Mouse (Mus musculus) heart, embryonic 16.5 days (tissue): ENCODE data around the gene Senp3. TPM values are rescaled to one million over a fixed set of nuclear protein-coding genes. Genes with fewer than 3 reads are reported as not detected.
"Not testable (repeated sequence)": the region's sequence is repeated elsewhere in the genome, so short reads cannot be mapped to it uniquely, and the experiment has no call there.

ENCODE experiments used
- ATAC-seq: fragments of 200-750 bp; cut with Nextera tagmentation; replicated peaks from 2 replicates; pipeline ENCODE4 v1.8.0; 2017; ENCODE audit warnings: moderate number of reproducible peaks; ENCODE audit not compliant: insufficient read depth, low FRiP score; ENCODE audit errors: extremely low read depth
- H3K27ac ChIP-seq: fragments of 300-500 bp; sonication (generic); 2 replicates; pipeline ENCODE4 v1.5.1; 2014; ENCODE audit warnings: mild to moderate bottlenecking, low read length, control low read depth, moderate library complexity
- H3K27me3 ChIP-seq: fragments of 300-500 bp; sonication (generic); 2 replicates; pipeline ENCODE4 v1.6.1; 2014; ENCODE audit warnings: low read length, mixed read lengths; ENCODE audit not compliant: control insufficient read depth, insufficient read depth
- H3K36me3 ChIP-seq: fragments of 300-500 bp; sonication (generic); 2 replicates; pipeline ENCODE4 v1.6.1; 2014; ENCODE audit not compliant: control insufficient read depth, insufficient read depth
- H3K4me1 ChIP-seq: fragments of 300-500 bp; sonication (generic); 2 replicates; pipeline ENCODE4 v1.6.1; 2014; ENCODE audit warnings: low read length, mixed read lengths; ENCODE audit not compliant: control insufficient read depth, insufficient read depth
- H3K4me2 ChIP-seq: fragments of 300-500 bp; sonication (generic); 2 replicates; pipeline ENCODE4 v1.6.1; 2014; ENCODE audit warnings: low read depth, mild to moderate bottlenecking, control low read depth, low read length
- H3K4me3 ChIP-seq: fragments of 300-500 bp; sonication (generic); 2 replicates; pipeline ENCODE4 v1.5.1; 2014; ENCODE audit warnings: mild to moderate bottlenecking, control low read depth, low read length
- H3K9ac ChIP-seq: fragments of 300-500 bp; sonication (generic); 2 replicates; pipeline ENCODE4 v1.6.1; 2014; ENCODE audit warnings: low read length, control low read depth
- H3K9me3 ChIP-seq: fragments of 300-500 bp; sonication (generic); replicated peaks from 2 replicates; pipeline ENCODE4 v1.6.1; 2016; ENCODE audit warnings: low read length; ENCODE audit not compliant: control insufficient read depth
- WGBS: fragments of 180-500 bp; shearing (Covaris S2); extraction: QIAGEN DNeasy Blood & Tissue Kit; methylation state at CpG from one replicate; pipeline ENCODE4 v1.1.7; 2014; 5-methylcytosine and 5-hydroxymethylcytosine counted together
- polyA plus RNA-seq: library from polyadenylated mRNA; unstranded; fragments of >200 nt; fragmentation: Nextera tagmentation; extraction: Ambion mirVana; gene quantifications from 2 replicates; pipeline ENCODE4 v1.2.1, GENCODE M21; 2015

Senp3 gene
- polyA plus RNA-seq, 1 experiment from 2014 or later = 55.8 TPM

GRCm38 (mm10) chr11:69707873-69708381, 26.0 kb upstream of the Senp3 start:
- H3K9me3 ChIP-seq = no peaks in the 10 kb centered on the region
- H3K27me3 ChIP-seq = no peaks in the 10 kb centered on the region
- WGBS = 87% methylated on average over 4 of the region's 4 CpGs
- no peak overlapping the region for H3K9ac ChIP-seq
- H3K36me3 ChIP-seq = no peaks in the 10 kb centered on the region
- H3K4me3 ChIP-seq = no peak overlapping the region
- no peak overlapping the region for H3K27ac ChIP-seq
- no peaks in the 10 kb centered on the region for H3K4me1 ChIP-seq
- ATAC-seq = no peak
- H3K4me2 ChIP-seq = no peak overlapping the region

DNA sequence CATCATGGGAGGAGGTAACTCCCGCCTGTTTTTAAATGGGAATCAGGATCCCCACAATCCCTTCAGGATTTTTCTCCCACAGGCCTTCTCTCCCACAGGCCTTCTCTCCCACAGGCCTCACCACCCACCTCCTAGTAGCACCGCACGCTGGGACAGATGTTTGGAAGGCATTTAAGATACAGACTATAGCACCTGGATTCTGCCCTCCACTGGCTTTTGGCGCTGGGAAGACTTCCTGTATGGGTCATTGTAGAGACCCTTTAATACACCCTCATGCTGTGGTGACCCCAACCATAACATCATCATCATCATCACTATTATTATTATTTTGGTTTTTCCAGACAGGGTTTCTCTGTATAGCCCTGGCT, 25.6 kb upstream of the Senp3 start:
- Histone ChIP-seq H3K4me3 (no peak overlapping the region), H3K36me3 (no peaks in the 10 kb centered on the region), H3K27me3 (no peaks in the 10 kb centered on the region), H3K27ac (no peak overlapping the region), H3K9ac (no peak overlapping the region), H3K4me2 (no peak overlapping the region), H3K9me3 (no peaks in the 10 kb centered on the region), H3K4me1 (no peaks in the 10 kb centered on the region)
- ATAC-seq = no peak
- 87% methylated on average over 4 of the region's 4 CpGs for WGBS

DNA sequence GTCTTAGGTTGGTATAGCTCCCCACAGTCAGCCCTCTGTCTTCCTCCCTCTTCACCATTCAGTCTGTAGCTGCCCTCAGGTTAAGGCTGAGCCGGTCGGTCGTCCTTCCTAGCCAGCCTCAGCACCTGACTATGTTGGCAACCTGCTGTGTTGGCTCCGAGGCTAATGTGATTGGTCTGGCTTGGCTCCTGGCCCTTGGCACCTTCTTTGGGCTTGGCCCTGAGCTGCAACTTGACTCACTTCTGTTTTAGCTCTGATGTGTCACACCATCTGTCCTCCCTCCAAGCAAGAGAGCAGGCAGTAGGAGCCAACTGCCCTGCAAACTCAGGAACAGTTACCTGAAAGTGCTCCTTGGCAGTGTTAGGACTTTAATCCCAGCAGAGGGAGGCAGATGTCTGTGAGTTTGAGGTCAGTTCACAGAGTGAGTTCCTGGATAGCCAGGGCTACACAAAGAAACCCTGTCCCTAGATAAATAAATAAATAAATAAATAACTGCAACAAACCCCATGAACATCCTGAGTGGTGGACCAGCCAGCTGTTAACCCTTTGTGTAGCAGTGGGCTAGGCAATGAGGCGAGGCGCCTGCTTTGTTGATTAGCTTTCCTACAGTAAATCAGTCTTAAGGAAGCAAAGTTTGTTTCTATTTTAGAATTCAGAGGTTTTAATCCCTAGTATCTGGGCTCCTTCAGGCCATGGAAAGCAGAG, 25.0 kb upstream of the Senp3 start:
- Histone ChIP-seq H3K4me2 (no peak overlapping the region), H3K4me1 (no peaks in the 10 kb centered on the region), H3K4me3 (no peak overlapping the region), H3K27me3 (no peaks in the 10 kb centered on the region), H3K9me3 (no peaks in the 10 kb centered on the region), H3K27ac (no peak overlapping the region), H3K9ac (no peak overlapping the region), H3K36me3 (no peaks in the 10 kb centered on the region)
- WGBS = 49% methylated on average over 6 of the region's 6 CpGs
- ATAC-seq = no peak

DNA sequence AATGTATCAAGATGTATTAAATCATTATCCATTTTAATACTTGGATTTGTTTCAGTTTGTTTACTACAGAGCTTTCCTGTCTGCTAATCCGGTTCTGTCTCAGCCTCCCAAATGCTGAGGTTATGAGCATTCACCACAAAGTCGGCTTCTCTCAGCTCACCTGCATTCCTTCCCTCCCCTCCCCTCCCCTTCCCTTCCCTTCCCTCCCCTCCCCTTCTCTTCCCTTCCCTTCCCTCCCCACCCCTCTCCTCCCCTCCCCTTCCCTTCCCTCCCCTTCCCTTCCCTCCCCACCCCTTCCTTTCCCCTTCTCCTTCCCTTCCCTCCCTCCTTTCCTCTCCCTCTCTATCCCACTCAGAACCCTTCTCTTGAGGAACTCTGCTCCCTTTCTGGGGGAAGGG, 22.7 kb upstream of the Senp3 start:
- H3K9ac ChIP-seq = no peak overlapping the region
- H3K4me1 ChIP-seq = 0 out of 2 replicates have a peak, but pooled peaks cover 3% of the 10 kb centered on the region
- H3K36me3 ChIP-seq = no peaks in the 10 kb centered on the region
- no peak overlapping the region for H3K27ac ChIP-seq
- no peak for ATAC-seq
- no peak overlapping the region for H3K4me2 ChIP-seq
- H3K9me3 ChIP-seq = no peaks in the 10 kb centered on the region
- no peak overlapping the region for H3K4me3 ChIP-seq
- no peaks in the 10 kb centered on the region for H3K27me3 ChIP-seq
- 40% methylated on average over 2 of the region's 2 CpGs for WGBS

- Histone ChIP-seq H3K4me2 (no peak overlapping the region), H3K9me3 (no peaks in the 10 kb centered on the region), H3K4me3 (no peak overlapping the region), H3K27me3 (no peaks in the 10 kb centered on the region), H3K4me1 (0 out of 2 replicates have a peak, but pooled peaks cover 3% of the 10 kb centered on the region), H3K27ac (no peak overlapping the region), H3K9ac (no peak overlapping the region), H3K36me3 (no peaks in the 10 kb centered on the region)
- WGBS = 59% methylated on average over 8 of the region's 8 CpGs
- no peak for ATAC-seq
These were observed 22.1 kb upstream of the Senp3 start for GRCm38 (mm10) chr11:69703814-69704612.

DNA sequence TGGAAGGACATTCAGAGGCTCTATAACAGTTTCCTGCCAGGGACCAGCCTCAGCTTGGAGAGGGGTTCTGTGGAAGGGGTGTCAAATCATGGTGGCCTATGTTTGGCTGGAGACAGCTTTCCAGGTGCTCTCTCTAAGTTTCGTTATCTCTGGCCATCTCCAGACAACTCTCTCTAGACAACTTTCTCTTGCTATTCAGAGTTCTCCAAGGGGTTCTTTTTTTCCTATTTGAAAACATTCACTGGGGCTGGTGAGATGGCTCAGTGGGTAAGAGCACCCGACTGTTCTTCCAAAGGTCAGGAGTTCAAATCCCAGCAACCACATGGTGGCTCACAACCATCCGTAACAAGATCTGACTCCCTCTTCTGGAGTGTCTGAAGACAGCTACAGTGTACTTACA, 21.5 kb upstream of the Senp3 start:
- not testable (repeated sequence) for H3K27ac ChIP-seq, H3K4me2 ChIP-seq, H3K9me3 ChIP-seq, ATAC-seq, H3K36me3 ChIP-seq, H3K4me1 ChIP-seq, H3K4me3 ChIP-seq, H3K27me3 ChIP-seq, H3K9ac ChIP-seq
- WGBS = 70% methylated on average over 2 of the region's 3 CpGs

- H3K4me1 ChIP-seq, H3K9ac ChIP-seq, H3K36me3 ChIP-seq, ATAC-seq, H3K9me3 ChIP-seq, H3K4me3 ChIP-seq, H3K27me3 ChIP-seq, H3K27ac ChIP-seq, H3K4me2 ChIP-seq: not testable (repeated sequence)
- 90% methylated on average over 10 of the region's 10 CpGs for WGBS
These were observed 21.0 kb upstream of the Senp3 start for GRCm38 (mm10) chr11:69702886-69703285.

GRCm38 (mm10) chr11:69699595-69699994, 17.7 kb upstream of the Senp3 start:
- Histone ChIP-seq H3K27me3 (no peaks in the 10 kb centered on the region), H3K9ac (no peak overlapping the region), H3K27ac (no peak overlapping the region), H3K4me3 (no peak overlapping the region), H3K9me3 (no peaks in the 10 kb centered on the region), H3K4me1 (peaks cover 13% of the 10 kb centered on the region), H3K4me2 (no peak overlapping the region), H3K36me3 (no peaks in the 10 kb centered on the region)
- WGBS = 21% methylated on average over 1 of the region's 1 CpGs
- ATAC-seq = no peak

- peaks cover 13% of the 10 kb centered on the region for H3K4me1 ChIP-seq
- no peak overlapping the region for H3K4me2 ChIP-seq
- no peaks in the 10 kb centered on the region for H3K36me3 ChIP-seq
- 65% methylated on average over 5 of the region's 5 CpGs for WGBS
- H3K27me3 ChIP-seq = no peaks in the 10 kb centered on the region
- H3K4me3 ChIP-seq = no peak overlapping the region
- no peak for ATAC-seq
- H3K27ac ChIP-seq = no peak overlapping the region
- no peaks in the 10 kb centered on the region for H3K9me3 ChIP-seq
- no peak overlapping the region for H3K9ac ChIP-seq
These were observed 16.7 kb upstream of the Senp3 start for GRCm38 (mm10) chr11:69698574-69698973.
